In the genomic region with DNA sequence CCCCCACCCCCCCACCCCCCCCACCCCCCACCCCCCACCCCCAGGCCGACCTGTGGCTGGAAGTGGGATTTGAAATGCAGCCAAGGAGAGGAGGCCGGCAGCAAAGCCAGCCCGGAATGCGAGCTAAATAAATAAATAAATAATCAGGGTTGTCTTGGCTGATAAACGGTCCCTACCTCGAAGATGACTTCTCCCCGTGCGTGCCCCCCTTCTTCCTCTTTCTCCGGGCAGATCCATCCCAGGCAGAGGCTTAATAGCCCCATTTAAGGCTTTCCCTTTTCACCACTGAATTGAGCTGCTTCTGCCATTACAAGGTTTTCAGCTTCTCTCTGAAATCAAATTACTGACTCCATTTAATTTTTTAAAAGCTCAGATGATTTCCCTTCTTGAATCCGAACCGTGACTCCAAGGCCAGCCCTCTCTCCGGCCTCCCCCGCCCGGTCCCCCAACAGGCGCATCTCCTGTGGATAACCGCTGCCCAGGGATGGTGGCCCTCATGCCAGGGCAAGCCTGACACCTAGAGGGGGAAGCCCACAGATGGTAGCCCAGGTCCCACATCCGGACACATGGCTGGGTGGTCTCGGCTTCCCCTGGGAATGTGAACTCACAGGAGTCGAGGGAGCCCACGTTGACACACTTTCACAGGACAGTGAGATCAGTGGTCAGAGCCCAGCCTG, we compare ENCODE assay signal across 12 mouse cellular contexts. TPM values are rescaled to one million over a fixed set of nuclear protein-coding genes. Genes with fewer than 3 reads are reported as not detected.
DNase-seq lines count a peak whose midpoint lies in the region; ATAC-seq and TF ChIP-seq lines count a peak whose summit lies in the region.
"Had no signal": no experiment of that assay in that cellular context is flagged by ENCODE, and none has a peak within 500 bp of the region (broad histone marks: within the 10 kb centered on the region; RNA-seq: fewer than 3 reads in every experiment).

No protein-coding gene starts in this region.

- 0 out of 2 replicates have a peak, but pooled peaks have one; percentile 3 for TF ChIP-seq CTCF in liver, adult 2 months (IDR thresholded peaks at IDR 0.05; ENCODE audit: low read depth, low read length)
- TF ChIP-seq CTCF in liver, postnatal 0 days (IDR thresholded peaks at IDR 0.05; ENCODE audit: low read depth) = no peak

- no peaks in the 10 kb centered on the region for H3K79me2 ChIP-seq in liver, adult 2 months (ENCODE audit: control insufficient read depth, insufficient read depth, low read length)

- DNase-seq in liver, adult 2 months (ENCODE audit: extremely low read depth, low read depth, low spot score) = no peak
- DNase-seq in liver, postnatal 0 days = no peak
- peak; percentile 44 for DNase-seq in embryo, embryonic 10.5 days (ENCODE audit: low spot score)
- DNase-seq in limb, embryonic 11.5 days (ENCODE audit: low spot score) = no peak
- no peak for DNase-seq in thymus, postnatal 0 days (ENCODE audit: low spot score)
- DNase-seq in right cerebral cortex, postnatal 14 days = no peak
- DNase-seq: cerebellum, postnatal 14 days; gastrocnemius, postnatal 25 days had no signal

- H3K9me3 ChIP-seq in liver, postnatal 0 days (ENCODE audit: low read length) = no peaks in the 10 kb centered on the region
- H3K9me3 ChIP-seq in heart, embryonic 15.5 days (replicated peaks) = no peaks in the 10 kb centered on the region
- H3K9me3 ChIP-seq in limb, embryonic 11.5 days (ENCODE audit: control insufficient read depth, low read length) = no peaks in the 10 kb centered on the region
- H3K9me3 ChIP-seq: midbrain, embryonic 12.5 days had no signal

- WGBS in liver, adult 2 months = 58% methylated on average over 20 of the region's 20 CpGs
- WGBS in liver, postnatal 0 days (ENCODE audit: insufficient replicate concordance) = 44% methylated on average over 19 of the region's 20 CpGs
- 38% methylated on average over 20 of the region's 20 CpGs for WGBS in heart, embryonic 15.5 days
- 40% methylated on average over 20 of the region's 20 CpGs for WGBS in limb, embryonic 11.5 days

- no peak overlapping the region for H3K4me2 ChIP-seq in liver, postnatal 0 days (ENCODE audit: low read depth, low read length)
- H3K4me2 ChIP-seq in heart, embryonic 15.5 days = peak overlapping the region; percentile 10; the same call in 1 of the 2 replicates
- H3K4me2 ChIP-seq in limb, embryonic 11.5 days (ENCODE audit: low read depth, severe bottlenecking) = no peak overlapping the region
- H3K4me2 ChIP-seq: midbrain, embryonic 12.5 days had no signal

- no peak overlapping the region for H3K4me3 ChIP-seq in liver, adult 2 months (ENCODE audit: insufficient read depth, low read depth, low read length)
- no peak overlapping the region for H3K4me3 ChIP-seq in liver, postnatal 0 days (ENCODE audit: low read depth, low read length)
- H3K4me3 ChIP-seq in heart, embryonic 15.5 days = no peak overlapping the region
- H3K4me3 ChIP-seq in limb, embryonic 11.5 days (ENCODE audit: low read depth, low read length) = no peak overlapping the region
- H3K4me3 ChIP-seq: midbrain, embryonic 12.5 days had no signal

- no peaks in the 10 kb centered on the region for H3K4me1 ChIP-seq in liver, adult 2 months (ENCODE audit: control insufficient read depth, insufficient read depth, low read length)
- peaks cover 16% of the 10 kb centered on the region for H3K4me1 ChIP-seq in liver, postnatal 0 days (ENCODE audit: insufficient read depth)
- peaks cover 31% of the 10 kb centered on the region for H3K4me1 ChIP-seq in heart, embryonic 15.5 days (replicated peaks)
- H3K4me1 ChIP-seq in limb, embryonic 11.5 days (ENCODE audit: control insufficient read depth, insufficient read depth, low read length) = 0 out of 2 replicates have a peak, but pooled peaks cover 7% of the 10 kb centered on the region

- TF ChIP-seq EP300 in liver, postnatal 0 days (IDR thresholded peaks at IDR 0.05; ENCODE audit: low read depth) = no peak

- H3K36me3 ChIP-seq in liver, adult 2 months (ENCODE audit: control insufficient read depth, insufficient read depth, low read length) = no peaks in the 10 kb centered on the region
- H3K36me3 ChIP-seq in liver, postnatal 0 days (replicated peaks; ENCODE audit: insufficient read depth, low read length) = no peaks in the 10 kb centered on the region
- H3K36me3 ChIP-seq in heart, embryonic 15.5 days = no peaks in the 10 kb centered on the region
- no peaks in the 10 kb centered on the region for H3K36me3 ChIP-seq in limb, embryonic 11.5 days (ENCODE audit: control insufficient read depth, insufficient read depth, low read length)
- H3K36me3 ChIP-seq: midbrain, embryonic 12.5 days had no signal

- no peak for TF ChIP-seq POLR2A in liver, adult 2 months (IDR thresholded peaks at IDR 0.05; ENCODE audit: extremely low read depth, insufficient read depth, low read length)

- no peak overlapping the region for H3K27ac ChIP-seq in liver, adult 2 months (replicated peaks; ENCODE audit: insufficient read depth, low read depth, low read length)
- H3K27ac ChIP-seq in liver, postnatal 0 days (ENCODE audit: low read depth) = no peak overlapping the region
- 0 out of 2 replicates have a peak overlapping the region, but pooled peaks have one; percentile 6 for H3K27ac ChIP-seq in heart, embryonic 15.5 days
- no peak overlapping the region for H3K27ac ChIP-seq in limb, embryonic 11.5 days (replicated peaks; ENCODE audit: low read depth, low read length)
- H3K27ac ChIP-seq: midbrain, embryonic 12.5 days had no signal

- no peaks in the 10 kb centered on the region for H3K27me3 ChIP-seq in liver, adult 2 months (ENCODE audit: control insufficient read depth, insufficient read depth, low read length)
- H3K27me3 ChIP-seq in liver, postnatal 0 days (ENCODE audit: insufficient read depth, low read length) = no peaks in the 10 kb centered on the region
- no peaks in the 10 kb centered on the region for H3K27me3 ChIP-seq in heart, embryonic 15.5 days
- H3K27me3 ChIP-seq in limb, embryonic 11.5 days (ENCODE audit: control insufficient read depth, insufficient read depth, low read length) = no peaks in the 10 kb centered on the region

- H3K9ac ChIP-seq in liver, adult 2 months (ENCODE audit: low read depth, low read length) = no peak overlapping the region
- no peak overlapping the region for H3K9ac ChIP-seq in liver, postnatal 0 days (replicated peaks)
- H3K9ac ChIP-seq in heart, embryonic 15.5 days = no peak overlapping the region
- H3K9ac ChIP-seq in limb, embryonic 11.5 days (ENCODE audit: low read length) = no peak overlapping the region
- H3K9ac ChIP-seq: midbrain, embryonic 12.5 days had no signal

- ATAC-seq in liver, postnatal 0 days = no peak
- ATAC-seq in heart, embryonic 15.5 days (replicated peaks; ENCODE audit: insufficient number of reproducible peaks, insufficient read depth, low FRiP score, low read depth) = peak; percentile 34; the same call in 1 of the 2 replicates
- ATAC-seq in limb, embryonic 11.5 days (ENCODE audit: insufficient number of reproducible peaks, low FRiP score, low TSS enrichment, low read depth) = 0 out of 2 replicates have a peak, but pooled peaks have one; percentile 25
- ATAC-seq in frontal cortex, adult (ENCODE audit: low TSS enrichment) = no peak

RNA-seq across cellular contexts. Expression of gene Gm572, which starts 34.0 kb away (rescaled TPM):
- not detected in 2 replicates for total RNA-seq in liver, adult 2 months (2014; rRNA removed)
- not detected in 2 replicates for polyA plus RNA-seq in liver, adult 2 months (2012; rRNA removed)
- not detected in 2 replicates for polyA plus RNA-seq in liver, postnatal 0 days (2015; fragmentation: Nextera tagmentation; extraction: Ambion mirVana)
- 0.16 and 0.38 TPM in 2 replicates for polyA plus RNA-seq in heart, embryonic 15.5 days (2015; fragmentation: Nextera tagmentation; extraction: Ambion mirVana)
- polyA plus RNA-seq in limb, embryonic 11.5 days (2014; fragmentation: Nextera tagmentation; extraction: Ambion mirVana) = not detected in 2 replicates
- 0.09 TPM in 1 of 2 replicates, not detected in the other for polyA plus RNA-seq in thymus, postnatal 0 days (2015; fragmentation: Nextera tagmentation; extraction: Ambion mirVana)
- total RNA-seq: left cerebral cortex, adult 18-20 months had no signal
- polyA plus RNA-seq: midbrain, embryonic 12.5 days had no signal

RNA-seq across cellular contexts. Expression of gene Tardbp, which starts 50.3 kb away (rescaled TPM):
- total RNA-seq in liver, adult 2 months (2014; rRNA removed) = 87.2 and 111 TPM in 2 replicates
- polyA plus RNA-seq in liver, adult 2 months (2012; rRNA removed) = 33.2 and 33.4 TPM in 2 replicates
- 73.4 and 76.7 TPM in 2 replicates for polyA plus RNA-seq in liver, postnatal 0 days (2015; fragmentation: Nextera tagmentation; extraction: Ambion mirVana)
- 153 and 176 TPM in 2 replicates for polyA plus RNA-seq in heart, embryonic 15.5 days (2015; fragmentation: Nextera tagmentation; extraction: Ambion mirVana)
- 198 and 237 TPM in 2 replicates for polyA plus RNA-seq in limb, embryonic 11.5 days (2014; fragmentation: Nextera tagmentation; extraction: Ambion mirVana)
- 330 and 343 TPM in 2 replicates for polyA plus RNA-seq in thymus, postnatal 0 days (2015; fragmentation: Nextera tagmentation; extraction: Ambion mirVana)

Comparison
In these comparisons a context has a peak if more than half of its experiments do, and no peak if none do; other contexts are left out.
1. ATAC-seq: peak in heart, embryonic 15.5 days (single experiment) and limb, embryonic 11.5 days (single experiment); none in liver, postnatal 0 days (single experiment) and frontal cortex, adult (single experiment).